Mouse (Mus musculus): ENCODE results near the gene Fgd2. TPM values are rescaled to one million over a fixed set of nuclear protein-coding genes. Genes with fewer than 3 reads are reported as not detected.
"Not testable (repeated sequence)": the region's sequence is repeated elsewhere in the genome, so short reads cannot be mapped to it uniquely, and the experiment has no call there.

Fgd2 gene
- total RNA-seq, 2 experiments from 2014 or later: 3.3 to 4.3 TPM

DNA sequence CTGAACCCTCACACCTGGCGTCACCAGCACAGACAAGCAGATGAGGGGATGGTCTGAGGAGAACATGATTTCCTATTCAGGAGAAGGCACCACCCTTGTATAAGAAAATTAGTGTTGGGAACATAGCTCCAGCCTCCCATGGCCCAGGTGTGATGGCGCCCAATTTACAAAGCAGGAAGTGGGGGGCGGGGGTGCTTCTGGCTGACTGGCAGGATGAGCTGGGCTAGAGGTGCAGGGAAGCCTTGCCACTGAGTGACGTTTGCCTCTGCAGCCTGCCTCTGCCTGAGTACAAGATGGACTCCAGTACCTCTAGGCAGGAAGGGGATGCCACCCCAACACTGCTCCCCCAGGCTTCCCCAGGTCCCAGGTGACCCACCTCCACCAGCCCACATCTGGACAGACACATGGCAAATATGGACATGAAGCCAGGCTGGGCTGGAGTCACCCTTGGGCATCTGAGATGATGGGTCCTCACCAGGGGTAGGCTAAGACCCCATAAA is 28.5 kb upstream of the Fgd2 start:
- no peak for ATAC-seq (replicated peaks; ENCODE audit: low FRiP score, poor library complexity, severe bottlenecking)

- ATAC-seq (replicated peaks; ENCODE audit: low FRiP score, poor library complexity, severe bottlenecking): no peak
Observed at GRCm38 (mm10) chr17:29336266-29336990, 24.3 kb upstream of the Fgd2 start.

GRCm38 (mm10) chr17:29337979-29338823 is 22.5 kb upstream of the Fgd2 start:
- no peak for ATAC-seq (replicated peaks; ENCODE audit: low FRiP score, poor library complexity, severe bottlenecking)

DNA sequence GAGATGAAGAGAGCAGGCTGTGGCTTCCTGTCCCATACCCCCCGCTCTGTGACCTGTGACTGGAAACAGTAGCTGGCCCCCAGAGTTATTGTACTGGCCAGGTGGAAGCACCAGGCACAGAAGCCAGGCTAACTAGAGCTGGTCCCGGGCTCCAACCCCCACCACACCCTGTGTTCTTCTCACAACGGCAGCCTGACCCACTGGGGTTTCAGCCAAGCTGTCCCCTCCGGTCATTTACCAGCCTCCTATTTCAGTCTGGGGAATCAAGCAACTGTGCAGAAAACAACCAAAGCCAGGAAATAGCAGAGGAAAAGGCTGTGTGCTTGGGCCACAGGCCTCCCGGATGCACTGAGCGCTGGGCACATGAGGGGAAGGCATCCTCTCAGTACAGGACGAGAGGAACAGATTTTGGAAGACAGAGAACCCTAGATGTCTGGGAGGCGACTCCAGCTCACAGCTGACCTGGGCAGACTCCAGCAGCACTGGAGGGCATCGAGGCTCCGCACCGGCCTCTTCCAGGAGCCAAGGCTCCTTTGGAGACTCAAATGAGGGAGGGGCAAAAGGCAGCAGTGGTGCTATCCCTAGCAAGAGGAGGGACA is 21.4 kb upstream of the Fgd2 start:
- no peak for ATAC-seq (replicated peaks; ENCODE audit: low FRiP score, poor library complexity, severe bottlenecking)

GRCm38 (mm10) chr17:29340406-29341261 is 20.1 kb upstream of the Fgd2 start:
- ATAC-seq (replicated peaks; ENCODE audit: low FRiP score, poor library complexity, severe bottlenecking): no peak

GRCm38 (mm10) chr17:29341591-29342003 is 19.1 kb upstream of the Fgd2 start:
- ATAC-seq (replicated peaks; ENCODE audit: low FRiP score, poor library complexity, severe bottlenecking): no peak

GRCm38 (mm10) chr17:29342010-29342910 is 18.5 kb upstream of the Fgd2 start:
- no peak for ATAC-seq (replicated peaks; ENCODE audit: low FRiP score, poor library complexity, severe bottlenecking)

GRCm38 (mm10) chr17:29343241-29343640 is 17.5 kb upstream of the Fgd2 start:
- ATAC-seq (replicated peaks; ENCODE audit: low FRiP score, poor library complexity, severe bottlenecking): no peak

- no peak for ATAC-seq (replicated peaks; ENCODE audit: low FRiP score, poor library complexity, severe bottlenecking)
Observed at GRCm38 (mm10) chr17:29345272-29345671, 15.4 kb upstream of the Fgd2 start.

GRCm38 (mm10) chr17:29346496-29347125 is 14.1 kb upstream of the Fgd2 start:
- ATAC-seq (replicated peaks; ENCODE audit: low FRiP score, poor library complexity, severe bottlenecking): no peak

DNA sequence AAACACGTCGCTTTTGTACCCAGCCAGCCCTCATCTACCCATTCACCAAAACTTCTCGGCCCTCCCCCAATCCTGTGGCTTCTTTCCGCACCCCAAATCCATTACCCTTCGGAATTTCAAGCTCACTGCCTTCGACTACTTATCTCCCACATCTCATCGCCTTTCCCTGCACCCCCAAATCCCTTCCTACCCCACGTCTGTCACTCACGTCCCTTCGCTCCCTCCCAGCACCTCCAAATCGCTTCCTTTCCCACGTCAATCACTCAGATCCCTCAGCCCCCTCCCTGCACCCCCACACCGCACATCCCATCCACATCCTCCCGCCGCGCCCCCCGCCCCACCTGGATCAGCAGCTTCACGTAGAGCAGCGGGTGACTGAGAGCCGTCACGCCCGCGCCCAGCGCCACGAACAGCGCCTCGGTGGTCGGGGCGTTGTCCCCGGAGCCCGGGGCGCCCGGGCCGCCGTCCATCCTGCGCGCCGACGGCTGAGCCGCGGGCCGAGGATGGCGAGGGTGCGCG is 13.5 kb upstream of the Fgd2 start:
- ATAC-seq (replicated peaks; ENCODE audit: low FRiP score, poor library complexity, severe bottlenecking): no peak

GRCm38 (mm10) chr17:29347645-29348256 is 13.0 kb upstream of the Fgd2 start, which contains the start of gene Mtch1:
TSS of gene Mtch1 (minus strand) at chr17:29347934.
- peak; percentile 98 for ATAC-seq (replicated peaks; ENCODE audit: low FRiP score, poor library complexity, severe bottlenecking)

DNA sequence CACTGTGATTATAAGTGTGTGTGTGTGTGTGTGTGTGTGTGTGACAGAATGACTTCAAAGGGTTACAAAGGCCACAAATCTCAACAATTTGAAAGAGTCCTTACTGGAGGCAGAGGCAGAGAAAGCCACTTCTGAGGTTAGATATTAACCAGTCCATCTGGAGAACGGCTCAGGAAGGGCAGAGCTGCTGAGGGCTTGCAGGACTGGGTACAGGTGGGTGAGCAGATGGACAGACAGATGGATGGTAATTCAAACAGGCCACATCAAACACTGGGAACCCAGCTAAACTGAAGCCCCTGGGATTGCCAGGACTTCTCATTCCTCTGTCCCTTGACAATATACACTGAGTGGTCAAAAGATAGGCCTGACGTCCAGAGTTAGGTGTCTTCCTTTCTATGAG is 11.7 kb upstream of the Fgd2 start:
- ATAC-seq (replicated peaks; ENCODE audit: low FRiP score, poor library complexity, severe bottlenecking): no peak

GRCm38 (mm10) chr17:29351056-29351455 is 9.7 kb upstream of the Fgd2 start:
- not testable (repeated sequence) for ATAC-seq (replicated peaks; ENCODE audit: low FRiP score, poor library complexity, severe bottlenecking)

GRCm38 (mm10) chr17:29355461-29355840 is 5.3 kb upstream of the Fgd2 start:
- ATAC-seq (replicated peaks; ENCODE audit: low FRiP score, poor library complexity, severe bottlenecking): no peak

- ATAC-seq (replicated peaks; ENCODE audit: low FRiP score, poor library complexity, severe bottlenecking): no peak
Observed at GRCm38 (mm10) chr17:29355841-29356478, 4.8 kb upstream of the Fgd2 start.

GRCm38 (mm10) chr17:29356479-29356856 is 4.2 kb upstream of the Fgd2 start:
- no peak for ATAC-seq (replicated peaks; ENCODE audit: low FRiP score, poor library complexity, severe bottlenecking)
